Mouse (Mus musculus) liver, postnatal 0 days (tissue): ENCODE results near the gene Defa35.
"Not testable (repeated sequence)": the region's sequence is repeated elsewhere in the genome, so short reads cannot be mapped to it uniquely, and the experiment has no call there.

Source experiments
- CTCF ChIP-seq: sonication (generic); IDR thresholded peaks from 2 replicates; pipeline ENCODE4 v1.5.1; 2016; ENCODE audit warnings: antibody characterized with exemption, low read depth
- EP300 ChIP-seq: IDR thresholded peaks from 2 replicates; pipeline ENCODE4 v1.6.1; 2016; ENCODE audit warnings: antibody characterized with exemption, low read depth, mild to moderate bottlenecking

- not testable (repeated sequence) for TF ChIP-seq CTCF, EP300
Measured at GRCm38 (mm10) chr8:21095950-21096349, 31.1 kb downstream of the Defa35 start, which contains the start of gene Gm14851.
